Mouse (Mus musculus) midbrain, embryonic 10.5 days (tissue): ENCODE measurements around the gene 4930432K21Rik. TPM values are rescaled to one million over a fixed set of nuclear protein-coding genes. Genes with fewer than 3 reads are reported as not detected.

Experiments
- microRNA counts: library from miRNA; unstranded; fragments of <30 nt; microRNA quantifications from one replicate; lab custom pipeline; 2017
- microRNA-seq: library from miRNA; unstranded; fragments of <30 nt; microRNA quantifications from one replicate; pipeline ENCODE4, GENCODE M21; 2017
- polyA plus RNA-seq: library from polyadenylated mRNA; unstranded; fragments of >200 nt; fragmentation: Nextera tagmentation; extraction: Ambion mirVana; gene quantifications from 2 replicates; pipeline ENCODE4 v1.2.1, GENCODE M21; 2016

The 4930432K21Rik gene
- polyA plus RNA-seq, 1 experiment from 2014 or later: 2.4 TPM

MicroRNA genes within 50 kb of the gene (microRNA counts, 519-probe panel; counts per million panel counts)
- microRNA mmu-miR-181c (lab: Ali Mortazavi, UCI) (not detected), microRNA mmu-miR-23a (lab: Ali Mortazavi, UCI) (6,119 counts per million, percentile 53 among the panel's probes with 10 or more counts), microRNA mmu-miR-27a (lab: Ali Mortazavi, UCI) (7,451 counts per million, percentile 76 among the panel's probes with 10 or more counts)

Small RNA genes lying within 50 kb of the gene (microRNA-seq; reads per million reads assigned to microRNA genes)
- gene Gm25110: not detected
- 6,195 reads per million, percentile 91 among the genes with 10 or more reads in this experiment for gene Mir181c
- 4,742 reads per million, percentile 90 among the genes with 10 or more reads in this experiment for gene Mir181d
- gene Mir23a: 3,759 reads per million, percentile 89 among the genes with 10 or more reads in this experiment
- not detected for gene Mir24-2
- 95.4 reads per million, percentile 50 among the genes with 10 or more reads in this experiment for gene Mir27a
- not detected for gene Mir3074-2

Other genes with a start within 250 kb of the 4930432K21Rik start
- 8.6 and 11.3 TPM in 2 replicates for gene Adgrl1, start 247.9 kb upstream of the 4930432K21Rik start, polyA plus RNA-seq
- gene Gm10644, start 192.8 kb upstream of the 4930432K21Rik start, polyA plus RNA-seq: 0.94 and 1.0 TPM in 2 replicates
- 106 and 115 TPM in 2 replicates for gene Asf1b, start 192.5 kb upstream of the 4930432K21Rik start, polyA plus RNA-seq
- gene Prkaca, start 175.0 kb upstream of the 4930432K21Rik start, polyA plus RNA-seq: 169 and 178 TPM in 2 replicates
- 8.0 and 8.5 TPM in 2 replicates for gene Samd1, start 150.4 kb upstream of the 4930432K21Rik start, polyA plus RNA-seq
- gene 1700067K01Rik, start 146.5 kb upstream of the 4930432K21Rik start, polyA plus RNA-seq: 0.68 and 0.99 TPM in 2 replicates
- 0.20 and 0.67 TPM in 2 replicates for gene 2210011C24Rik, start 135.9 kb upstream of the 4930432K21Rik start, polyA plus RNA-seq
- 7.9 and 8.0 TPM in 2 replicates for gene Palm3, start 126.6 kb upstream of the 4930432K21Rik start, polyA plus RNA-seq
- 0.17 and 0.21 TPM in 2 replicates for gene Il27ra, start 105.4 kb upstream of the 4930432K21Rik start, polyA plus RNA-seq
- 0.20 TPM in 1 of 2 replicates, not detected in the other for gene Rln3, start 103.0 kb upstream of the 4930432K21Rik start, polyA plus RNA-seq
- 0.69 and 1.6 TPM in 2 replicates for gene Gm10643, start 82.9 kb upstream of the 4930432K21Rik start, polyA plus RNA-seq
- 7.7 and 8.6 TPM in 2 replicates for gene Rfx1, start 81.2 kb upstream of the 4930432K21Rik start, polyA plus RNA-seq
- 16.3 and 17.5 TPM in 2 replicates for gene Dcaf15, start 43.3 kb upstream of the 4930432K21Rik start, polyA plus RNA-seq
- gene Podnl1, start 22.0 kb upstream of the 4930432K21Rik start, polyA plus RNA-seq: 0.09 and 0.14 TPM in 2 replicates
- gene Cc2d1a, start 89 bp upstream of the 4930432K21Rik start, polyA plus RNA-seq: 14.0 and 18.1 TPM in 2 replicates
- 3.0 and 5.6 TPM in 2 replicates for gene Nanos3, start 37.2 kb downstream of the 4930432K21Rik start, polyA plus RNA-seq
- 30.4 and 39.5 TPM in 2 replicates for gene Zswim4, start 89.0 kb downstream of the 4930432K21Rik start, polyA plus RNA-seq
- 363 and 389 TPM in 2 replicates for gene D8Ertd738e, start 101.7 kb downstream of the 4930432K21Rik start, polyA plus RNA-seq
- gene Mri1, start 109.3 kb downstream of the 4930432K21Rik start, polyA plus RNA-seq: 65.5 and 72.0 TPM in 2 replicates
- gene Ccdc130, start 122.4 kb downstream of the 4930432K21Rik start, polyA plus RNA-seq: 23.8 and 24.1 TPM in 2 replicates
- gene Cacna1a, start 240.4 kb downstream of the 4930432K21Rik start, polyA plus RNA-seq: 6.9 and 9.2 TPM in 2 replicates